Mouse (Mus musculus): ENCODE measurements at regions not wholly inside any gene's neighbourhood (a gene's known extent, or its start where the extent isn't known, plus 50 kb on each side); places are given as distances from the start of the nearest gene placed in this dataset.

- no peak for TF ChIP-seq CTCF (IDR thresholded peaks at IDR 0.05; ENCODE audit: insufficient read depth, low read depth, low read length)
- TF ChIP-seq POLR2A (IDR thresholded peaks at IDR 0.05; ENCODE audit: insufficient read depth, low read depth, low read length) = no peak
Observed at GRCm38 (mm10) chr5:106032956-106033355, 156.6 kb downstream of the Zfp326 start.
